Mouse (Mus musculus) left cerebral cortex, adult 2 months (tissue): ENCODE data around the gene Sart1. TPM values are rescaled to one million over a fixed set of nuclear protein-coding genes. Genes with fewer than 3 reads are reported as not detected.

Source experiments
- DNase-seq, 2 experiments: peaks; one replicate each; pipeline ENCODE4 v3.0.0; 2021 to 2022; ENCODE audit warnings: low spot score in 2 of 2, mixed read lengths in 1 of 2; ENCODE audit errors: extremely low spot score in 1 of 2
- H3K27ac ChIP-seq: fragments of 200-600 bp; 2 replicates; pipeline ENCODE4 v1.8.1; 2022
- H3K4me3 ChIP-seq: fragments of 200-600 bp; 2 replicates; pipeline ENCODE4 v1.8.1; 2022
- CTCF ChIP-seq: fragments of 200-600 bp; IDR thresholded peaks from 2 replicates; pipeline ENCODE4 v1.8.1; 2022; ENCODE audit warnings: antibody characterized with exemption, mild to moderate bottlenecking, moderate library complexity
- intact Hi-C: fragments of 180-260 bp; cut with DNase I; formaldehyde crosslinking; loops from one replicate; pipeline ENCODE4 v1.15.1; 2025
- total RNA-seq, 2 experiments: library from RNA; stranded (reverse); gene quantifications; 2 replicates each; pipeline ENCODE4 v1.2.3; 2021

Gene Sart1
- total RNA-seq, 2 experiments from 2014 or later, result 94.2 to 100 TPM

GRCm38 (mm10) chr19:5390416-5390815 lies 1.9 kb upstream of the Sart1 start:
- TF ChIP-seq CTCF, result no peak
- intact Hi-C loops, result no loop called here
- DNase-seq, result no peak
- no peak overlapping the region for H3K27ac ChIP-seq
- no peak overlapping the region for H3K4me3 ChIP-seq

GRCm38 (mm10) chr19:5389647-5390046 lies 1.1 kb upstream of the Sart1 start:
- intact Hi-C loops, result no loop called here
- peak overlapping the region; percentile 98 for H3K4me3 ChIP-seq
- H3K27ac ChIP-seq, result no peak overlapping the region
- no peak for DNase-seq
- TF ChIP-seq CTCF, result no peak

- H3K4me3 ChIP-seq, result peak overlapping the region; percentile 98
- intact Hi-C loops, result loop anchor here (1.0 kb wide), 3 partner anchors 22 to 93 kb away; partner anchors contain the start of genes AI837181, Eif1ad and Sf3b2
- DNase-seq, result no peak
- H3K27ac ChIP-seq, result peak overlapping the region; percentile 94
- no peak for TF ChIP-seq CTCF
These were observed 477 bp downstream of the Sart1 start for GRCm38 (mm10) chr19:5388011-5388441.

GRCm38 (mm10) chr19:5384715-5385114 lies 3.8 kb downstream of the Sart1 start:
- no peak overlapping the region for H3K4me3 ChIP-seq
- no peak for TF ChIP-seq CTCF
- intact Hi-C loops, result no loop called here
- no peak for DNase-seq
- H3K27ac ChIP-seq, result no peak overlapping the region

DNA sequence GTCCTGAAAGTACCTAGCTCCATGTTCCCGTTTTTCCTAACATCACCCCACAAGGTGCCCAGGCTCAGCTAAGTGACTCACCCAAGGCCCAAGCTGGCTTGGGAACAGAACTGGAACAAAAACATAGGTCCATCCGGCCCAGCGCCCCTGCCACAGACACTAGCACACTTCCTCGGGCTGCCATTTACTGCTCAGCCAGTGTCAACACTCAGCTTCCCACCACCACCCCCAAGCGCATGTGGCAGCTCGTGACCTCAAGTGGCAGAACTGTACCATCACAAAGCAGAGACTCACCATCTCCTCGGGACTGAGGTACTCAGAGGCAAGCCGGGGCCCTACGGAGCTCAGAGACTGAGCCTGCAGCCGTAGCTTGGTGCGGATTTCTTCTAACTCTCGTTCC lies 5.2 kb downstream of the Sart1 start:
- TF ChIP-seq CTCF, result no peak
- Histone ChIP-seq H3K4me3 (no peak overlapping the region), H3K27ac (no peak overlapping the region)
- intact Hi-C loops, result no loop called here
- DNase-seq, result no peak

DNA sequence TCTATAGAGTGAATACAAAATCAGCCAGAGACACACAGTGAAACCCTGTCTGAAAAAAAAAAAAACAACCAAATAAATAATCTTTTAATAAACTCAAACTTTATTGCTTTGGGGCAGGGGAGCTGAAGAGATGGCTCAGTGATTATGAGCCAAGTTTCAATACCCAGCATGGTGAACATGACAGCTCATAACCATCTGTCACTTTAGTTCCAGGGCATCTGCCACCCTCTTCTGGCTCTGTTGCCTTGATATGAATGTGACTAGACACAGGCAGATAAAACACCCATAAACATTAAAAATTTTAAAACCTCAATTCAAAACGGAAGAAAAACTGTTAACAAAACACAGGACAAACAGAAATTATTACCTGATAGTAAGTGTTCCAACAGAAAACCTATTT lies 11.1 kb downstream of the Sart1 start:
- no peak for DNase-seq
- Histone ChIP-seq H3K27ac (no peak overlapping the region), H3K4me3 (no peak overlapping the region)
- intact Hi-C loops, result no loop called here
- no peak for TF ChIP-seq CTCF

DNA sequence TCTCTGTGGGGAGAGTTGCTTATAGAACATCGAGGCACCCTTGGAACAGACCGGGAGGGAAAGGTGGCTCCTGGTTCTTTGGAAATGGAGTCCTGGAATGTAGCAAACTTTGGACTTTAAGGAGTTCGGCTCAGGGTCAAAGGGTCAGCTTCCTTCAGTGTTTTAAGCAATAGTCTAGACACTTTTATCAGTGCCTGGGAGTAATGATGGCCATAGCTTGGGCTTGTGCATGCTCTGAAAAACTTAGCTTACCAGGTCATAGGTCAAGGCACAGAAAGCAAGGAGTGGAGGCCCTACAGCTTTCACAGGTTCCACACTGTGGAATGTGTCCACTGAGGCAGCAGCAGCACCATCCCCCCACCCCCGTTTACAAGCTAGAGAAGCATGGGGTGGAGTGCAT lies 13.8 kb downstream of the Sart1 start:
- intact Hi-C loops, result no loop called here
- TF ChIP-seq CTCF, result no peak

DNA sequence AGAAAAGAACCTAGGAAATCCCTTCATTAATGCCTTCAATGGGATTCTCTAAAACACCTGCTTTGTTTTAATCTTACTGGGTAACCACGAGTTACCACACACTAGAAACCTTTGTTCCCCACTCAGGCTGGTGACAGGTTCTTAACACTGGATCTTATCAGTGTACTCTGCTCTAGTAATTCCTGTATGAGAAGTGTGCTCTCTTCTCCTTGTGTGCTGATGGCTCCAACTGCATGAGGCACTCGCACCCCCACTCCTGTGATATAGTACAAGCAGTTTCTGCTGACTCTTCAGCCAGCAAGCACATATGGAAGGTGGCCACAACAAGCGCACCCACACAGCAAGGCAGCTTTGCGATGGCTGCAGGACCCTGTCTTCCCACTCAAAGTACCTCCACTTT lies 14.3 kb downstream of the Sart1 start:
- no peak for TF ChIP-seq CTCF
- intact Hi-C loops, result no loop called here
- no peak for DNase-seq
- no peak overlapping the region for H3K4me3 ChIP-seq
- H3K27ac ChIP-seq, result no peak overlapping the region

More for the DNA sequence above, 13.8 kb downstream of the Sart1 start:
- no peak for DNase-seq
- Histone ChIP-seq H3K27ac (no peak overlapping the region), H3K4me3 (no peak overlapping the region)

DNA sequence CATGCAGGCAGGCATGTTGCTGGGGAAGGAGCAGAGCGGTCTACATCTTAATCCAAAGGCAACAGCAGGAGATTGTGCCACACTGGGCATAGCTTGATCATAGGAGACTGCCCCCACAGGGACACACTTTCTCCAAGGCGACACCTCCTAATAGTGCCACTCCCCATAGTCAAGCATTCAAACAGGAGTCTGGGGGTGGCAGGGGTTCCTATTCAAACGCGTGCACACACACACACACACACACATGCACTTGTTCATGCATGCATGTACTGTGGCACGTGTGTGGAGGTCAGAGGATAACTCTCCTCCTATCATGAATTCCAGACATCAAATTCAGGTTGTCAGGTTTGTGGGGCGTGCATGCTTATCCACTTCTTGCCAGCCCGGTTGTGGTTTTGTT lies 15.8 kb downstream of the Sart1 start:
- Histone ChIP-seq H3K4me3 (no peak overlapping the region), H3K27ac (no peak overlapping the region)
- intact Hi-C loops, result no loop called here
- DNase-seq, result no peak
- TF ChIP-seq CTCF, result no peak

GRCm38 (mm10) chr19:5370932-5371331 lies 17.6 kb downstream of the Sart1 start:
- peak; percentile 14 for TF ChIP-seq CTCF
- intact Hi-C loops, result no loop called here
- H3K27ac ChIP-seq, result no peak overlapping the region
- DNase-seq, result no peak
- no peak overlapping the region for H3K4me3 ChIP-seq

GRCm38 (mm10) chr19:5367455-5367854 lies 21.0 kb downstream of the Sart1 start:
- Histone ChIP-seq H3K4me3 (peak overlapping the region; percentile 88), H3K27ac (no peak overlapping the region; the same call in none of the 2 replicates)
- DNase-seq, result no peak
- intact Hi-C loops, result loop anchor here (2.0 to 5.0 kb wide), 3 partner anchors 57 to 320 kb away; partner anchors contain the start of genes AI837181, Drap1, Map3k11 and Mus81
- TF ChIP-seq CTCF, result no peak; the same call in 1 of the 2 replicates

GRCm38 (mm10) chr19:5367053-5367359 lies 21.5 kb downstream of the Sart1 start, which contains the start of gene Banf1:
Banf1 (minus strand) TSS chr19:5367168.
- no peak for TF ChIP-seq CTCF
- peak within 1 kb of the TSS; percentile 88 for H3K4me3 ChIP-seq
- no peak for DNase-seq
- intact Hi-C loops, result loop anchor here (2.0 to 5.0 kb wide), 3 partner anchors 58 to 320 kb away; partner anchors contain the start of genes AI837181, Drap1, Map3k11 and Mus81
- peak within 1 kb of the TSS; percentile 94 for H3K27ac ChIP-seq

GRCm38 (mm10) chr19:5366175-5367052 lies 22.1 kb downstream of the Sart1 start, which contains the start of gene Eif1ad:
Eif1ad (plus strand) TSS chr19:5366741.
- DNase-seq, result peak; percentile 91 to 94
- TF ChIP-seq CTCF, result peak; percentile 36
- Histone ChIP-seq H3K4me3 (peak within 1 kb of the TSS; percentile 88), H3K27ac (peak within 1 kb of the TSS; percentile 94)
- intact Hi-C loops, result loop anchor here (1.0 to 5.0 kb wide), 4 partner anchors 22 to 321 kb away; partner anchors contain the start of genes AI837181, Drap1, Map3k11 and Mus81
